Mouse (Mus musculus) stomach, embryonic 16.5 days (tissue): ENCODE data around the gene Sh3bgrl. TPM values are rescaled to one million over a fixed set of nuclear protein-coding genes. Genes with fewer than 3 reads are reported as not detected.
A peak's percentile ranks its signal among the peaks of the same experiment; 100 is the strongest.

Experiments used
- ATAC-seq: fragments of 200-750 bp; cut with Nextera tagmentation; 2 replicates; pipeline ENCODE4 v1.8.0; 2017; ENCODE audit warnings: moderate number of reproducible peaks, moderate TSS enrichment; ENCODE audit not compliant: insufficient read depth, low FRiP score
- H3K27ac ChIP-seq: fragments of 300-500 bp; sonication (generic); 2 replicates; pipeline ENCODE4 v1.5.1; 2014; ENCODE audit warnings: low read length
- H3K27me3 ChIP-seq: fragments of 300-500 bp; sonication (generic); 2 replicates; pipeline ENCODE4 v1.6.1; 2014; ENCODE audit warnings: low read length, control low read depth, mixed read lengths; ENCODE audit not compliant: control insufficient read depth, insufficient read depth
- H3K36me3 ChIP-seq: fragments of 300-500 bp; sonication (generic); 2 replicates; pipeline ENCODE4 v1.6.1; 2014; ENCODE audit warnings: low read length; ENCODE audit not compliant: control insufficient read depth, insufficient read depth
- H3K4me1 ChIP-seq: fragments of 300-500 bp; sonication (generic); 2 replicates; pipeline ENCODE4 v1.6.1; 2014; ENCODE audit warnings: low read length, control low read depth, mixed read lengths; ENCODE audit not compliant: control insufficient read depth, insufficient read depth
- H3K4me2 ChIP-seq: fragments of 300-500 bp; sonication (generic); 2 replicates; pipeline ENCODE4 v1.6.1; 2014; ENCODE audit warnings: low read depth, low read length, mixed read lengths
- H3K4me3 ChIP-seq: fragments of 300-500 bp; sonication (generic); replicated peaks from 2 replicates; pipeline ENCODE4 v1.5.1; 2014; ENCODE audit warnings: mild to moderate bottlenecking, low read length
- H3K9ac ChIP-seq: fragments of 300-500 bp; sonication (generic); 2 replicates; pipeline ENCODE4 v1.6.1; 2014; ENCODE audit warnings: low read length
- H3K9me3 ChIP-seq: fragments of 300-500 bp; sonication (generic); replicated peaks from 2 replicates; pipeline ENCODE4 v1.6.1; 2016; ENCODE audit warnings: low read length, control low read depth; ENCODE audit not compliant: control insufficient read depth
- WGBS: fragments of 180-500 bp; shearing (Covaris S2); extraction: QIAGEN DNeasy Blood & Tissue Kit; methylation state at CpG from one replicate; pipeline ENCODE4 v1.1.7; 2014; 5-methylcytosine and 5-hydroxymethylcytosine counted together
- polyA plus RNA-seq: library from polyadenylated mRNA; unstranded; fragments of >200 nt; fragmentation: Nextera tagmentation; extraction: Ambion mirVana; gene quantifications from 2 replicates; pipeline ENCODE4 v1.2.1, GENCODE M21; 2015

Gene Sh3bgrl
- polyA plus RNA-seq, 1 experiment from 2014 or later, result 141 TPM

DNA sequence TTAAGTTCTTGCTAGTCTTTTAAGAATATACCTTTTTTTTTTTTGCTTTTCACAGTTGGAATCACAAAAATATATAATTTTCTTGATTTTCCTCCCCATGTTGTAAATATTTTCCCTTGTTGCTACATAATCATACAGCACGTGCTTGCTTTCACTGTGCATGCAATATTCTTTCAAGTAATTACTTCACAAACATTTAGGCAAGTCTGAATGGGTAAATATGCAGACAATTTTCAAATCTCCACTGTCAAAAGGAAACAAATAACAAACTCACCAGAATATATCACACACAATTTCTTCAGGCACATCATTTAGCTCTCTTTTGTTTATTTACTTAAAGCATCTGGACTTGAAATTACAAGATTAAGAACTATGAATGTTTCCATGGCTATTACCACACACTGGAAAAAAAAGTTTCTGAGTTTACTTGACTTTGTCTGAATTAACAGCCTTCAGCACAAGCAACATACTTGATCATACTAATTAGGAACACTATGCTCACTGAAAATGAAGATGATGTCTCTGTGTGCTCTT lies 46.2 kb downstream of the Sh3bgrl start:
- 73% methylated on average over 1 of the region's 1 CpGs for WGBS
- Histone ChIP-seq H3K27me3 (no peaks in the 10 kb centered on the region), H3K9me3 (no peaks in the 10 kb centered on the region), H3K4me1 (no peaks in the 10 kb centered on the region), H3K4me3 (no peak overlapping the region), H3K36me3 (no peaks in the 10 kb centered on the region), H3K27ac (peak overlapping the region; percentile 64; the same call in 1 of the 2 replicates), H3K9ac (no peak overlapping the region), H3K4me2 (no peak overlapping the region)
- no peak for ATAC-seq

DNA sequence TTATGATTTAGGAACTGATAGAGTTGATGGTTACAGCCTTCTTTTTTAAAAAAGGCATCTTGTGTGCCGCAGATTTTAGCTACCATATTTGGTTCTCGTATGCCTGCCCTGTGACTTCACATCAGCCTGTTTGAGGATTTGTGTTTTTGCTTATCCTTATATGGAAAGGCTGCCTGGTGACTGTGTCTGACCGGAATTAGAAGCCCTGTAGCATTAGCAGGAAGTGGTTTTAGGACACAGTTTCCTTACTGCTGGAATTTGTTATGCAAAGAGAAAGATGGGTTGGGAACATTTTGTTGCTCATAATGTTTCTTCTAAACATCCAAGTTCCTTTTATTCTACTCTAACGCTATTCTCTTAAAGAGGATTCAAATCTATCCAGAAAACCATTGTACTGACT lies 47.1 kb downstream of the Sh3bgrl start:
- no peak overlapping the region for H3K4me3 ChIP-seq
- no peak for ATAC-seq
- no peak overlapping the region for H3K4me2 ChIP-seq
- no peaks in the 10 kb centered on the region for H3K4me1 ChIP-seq
- 40% methylated on average over 4 of the region's 4 CpGs for WGBS
- H3K9ac ChIP-seq, result no peak overlapping the region
- peak overlapping the region; percentile 64; the same call in 1 of the 2 replicates for H3K27ac ChIP-seq
- no peaks in the 10 kb centered on the region for H3K36me3 ChIP-seq
- H3K9me3 ChIP-seq, result no peaks in the 10 kb centered on the region
- H3K27me3 ChIP-seq, result no peaks in the 10 kb centered on the region

DNA sequence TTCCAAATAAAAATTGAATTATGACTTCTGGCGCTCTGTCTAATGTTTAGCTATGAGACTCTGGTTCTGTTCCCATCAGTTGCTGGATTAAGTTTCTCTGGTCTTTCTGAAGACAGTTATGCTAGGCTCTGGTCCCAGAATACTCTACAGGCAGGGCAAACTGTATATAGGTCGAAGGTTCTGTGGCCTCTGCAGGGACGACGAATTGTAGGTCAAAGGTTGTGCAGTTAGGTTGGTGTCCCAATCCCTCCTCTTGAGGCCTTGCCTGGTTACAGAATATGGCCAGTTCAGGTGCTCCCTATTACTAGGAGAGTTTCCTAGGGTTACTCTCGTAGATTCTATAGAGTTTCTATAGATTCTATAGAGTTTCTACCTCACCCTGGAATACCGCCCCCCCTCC lies 50.6 kb downstream of the Sh3bgrl start:
- Histone ChIP-seq H3K4me2 (no peak overlapping the region), H3K4me1 (no peaks in the 10 kb centered on the region), H3K9ac (no peak overlapping the region), H3K9me3 (no peaks in the 10 kb centered on the region), H3K36me3 (no peaks in the 10 kb centered on the region), H3K27ac (no peak overlapping the region), H3K27me3 (no peaks in the 10 kb centered on the region), H3K4me3 (no peak overlapping the region)
- 73% methylated on average over 6 of the region's 6 CpGs for WGBS
- ATAC-seq, result no peak

DNA sequence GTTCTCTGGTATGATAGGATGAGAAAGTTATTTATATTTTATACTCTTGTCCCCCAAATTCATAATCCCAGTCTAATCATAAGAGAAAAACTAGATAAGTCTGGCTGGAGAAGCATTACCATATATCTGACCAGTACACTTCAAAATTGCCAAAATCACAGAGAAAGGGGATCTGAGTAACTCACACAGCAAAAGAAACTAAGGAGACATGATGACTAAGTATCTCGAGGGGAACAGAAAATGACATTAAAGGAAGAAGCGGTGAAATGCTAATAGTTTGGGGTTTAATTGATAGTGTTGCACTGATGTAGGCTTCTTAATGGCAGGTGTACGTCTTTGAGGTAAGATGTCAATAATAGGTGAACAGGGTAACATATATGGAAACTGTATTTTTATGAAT lies 51.9 kb downstream of the Sh3bgrl start:
- Histone ChIP-seq H3K4me2 (no peak overlapping the region), H3K36me3 (no peaks in the 10 kb centered on the region), H3K9me3 (no peaks in the 10 kb centered on the region), H3K27ac (no peak overlapping the region), H3K4me1 (no peaks in the 10 kb centered on the region), H3K4me3 (no peak overlapping the region), H3K27me3 (no peaks in the 10 kb centered on the region), H3K9ac (no peak overlapping the region)
- WGBS, result 90% methylated on average over 3 of the region's 3 CpGs
- no peak for ATAC-seq

DNA sequence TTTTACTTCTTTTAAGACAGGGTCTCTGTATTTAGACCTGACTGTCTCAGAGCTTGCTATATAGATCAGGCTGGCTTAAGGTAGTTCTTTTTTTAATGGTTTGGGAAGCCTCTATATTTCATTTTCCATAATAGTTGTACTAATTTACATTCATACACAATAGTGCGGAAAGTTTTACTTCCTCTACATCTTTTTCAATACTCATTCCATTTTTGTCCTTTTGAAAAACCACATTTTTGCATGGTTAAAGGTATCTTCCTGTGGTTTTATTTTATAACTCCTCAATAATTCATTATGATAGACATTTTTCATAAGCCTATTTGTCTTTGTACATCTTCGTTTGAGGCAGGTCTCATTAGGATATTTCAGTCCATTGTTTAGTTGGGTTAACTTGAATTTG lies 56.1 kb downstream of the Sh3bgrl start:
- Histone ChIP-seq H3K9me3 (no peaks in the 10 kb centered on the region), H3K27ac (no peak overlapping the region), H3K9ac (no peak overlapping the region), H3K36me3 (no peaks in the 10 kb centered on the region), H3K4me3 (no peak overlapping the region), H3K4me1 (no peaks in the 10 kb centered on the region), H3K4me2 (no peak overlapping the region), H3K27me3 (no peaks in the 10 kb centered on the region)
- 87% methylated on average over 2 of the region's 2 CpGs for WGBS
- no peak for ATAC-seq

DNA sequence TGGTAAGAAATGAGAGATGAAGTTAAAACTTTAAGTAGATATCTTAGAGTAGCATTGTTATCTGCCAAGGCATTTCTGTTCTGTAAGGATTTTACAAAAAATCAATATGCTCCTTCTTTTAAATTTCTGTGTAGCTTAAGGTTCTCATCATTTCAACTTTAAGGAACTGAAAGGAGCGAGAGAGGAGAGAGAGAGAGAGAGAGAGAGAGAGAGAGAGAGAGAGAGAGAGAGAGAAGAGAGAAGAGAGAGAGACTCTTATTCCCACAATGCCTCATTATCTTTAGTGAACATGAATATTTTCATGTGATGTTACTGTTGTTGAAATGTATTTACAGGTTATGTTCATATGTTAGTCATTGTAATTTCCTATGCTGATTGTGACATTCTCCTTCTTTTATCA lies 65.2 kb downstream of the Sh3bgrl start:
- H3K9me3 ChIP-seq, result no peaks in the 10 kb centered on the region
- 65% methylated on average over 1 of the region's 1 CpGs for WGBS
- H3K4me2 ChIP-seq, result no peak overlapping the region
- no peak overlapping the region for H3K27ac ChIP-seq
- no peaks in the 10 kb centered on the region for H3K36me3 ChIP-seq
- no peaks in the 10 kb centered on the region for H3K27me3 ChIP-seq
- no peak for ATAC-seq
- H3K4me3 ChIP-seq, result no peak overlapping the region
- H3K9ac ChIP-seq, result no peak overlapping the region
- H3K4me1 ChIP-seq, result no peaks in the 10 kb centered on the region

DNA sequence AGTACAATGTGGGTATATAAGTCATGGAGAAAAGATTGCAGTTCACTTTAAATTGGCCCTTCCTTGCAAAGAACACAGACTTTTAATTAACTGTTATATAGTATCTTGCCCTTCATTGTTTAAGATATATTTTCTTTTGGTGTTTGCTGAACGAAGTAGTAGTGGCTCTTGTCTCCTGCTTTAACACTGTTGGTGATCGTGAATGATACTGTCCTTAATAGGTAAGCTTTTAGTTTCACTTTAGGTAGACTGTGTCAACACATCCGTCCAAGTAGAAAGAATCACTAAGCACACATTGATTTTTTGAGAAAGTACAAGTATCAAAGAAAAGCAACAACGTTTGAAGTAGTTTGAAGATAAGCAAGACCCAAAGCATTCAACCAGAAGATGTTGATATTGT lies 65.7 kb downstream of the Sh3bgrl start:
- H3K27ac ChIP-seq, result no peak overlapping the region
- no peak overlapping the region for H3K9ac ChIP-seq
- H3K36me3 ChIP-seq, result no peaks in the 10 kb centered on the region
- WGBS, result 66% methylated on average over 4 of the region's 4 CpGs
- no peaks in the 10 kb centered on the region for H3K27me3 ChIP-seq
- no peak for ATAC-seq
- H3K4me3 ChIP-seq, result no peak overlapping the region
- no peaks in the 10 kb centered on the region for H3K9me3 ChIP-seq
- H3K4me2 ChIP-seq, result 0 out of 2 replicates have a peak overlapping the region, but pooled peaks have one; percentile 7
- H3K4me1 ChIP-seq, result no peaks in the 10 kb centered on the region

DNA sequence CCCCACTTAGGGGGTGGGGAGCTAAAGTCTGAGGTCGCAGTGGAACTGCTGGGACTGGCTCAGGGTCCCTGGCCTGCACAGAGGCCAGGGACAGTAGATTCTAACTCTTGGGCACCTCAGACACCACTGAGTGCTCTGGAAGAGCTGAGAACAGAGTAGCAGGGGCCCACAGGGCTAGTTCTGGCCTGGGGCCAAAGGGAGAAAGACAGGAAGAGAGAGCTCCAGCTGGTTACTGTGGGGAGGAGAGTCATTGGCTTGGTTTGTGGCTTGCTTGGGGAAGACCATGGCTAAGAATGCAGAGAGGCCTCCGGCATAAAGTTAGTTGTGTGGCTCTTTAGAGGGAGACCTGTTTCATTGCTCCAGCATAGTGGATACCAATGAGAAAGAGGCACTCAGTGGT lies 79.9 kb downstream of the Sh3bgrl start:
- H3K9me3 ChIP-seq, result no peaks in the 10 kb centered on the region
- H3K27me3 ChIP-seq, result no peaks in the 10 kb centered on the region
- no peak overlapping the region for H3K4me2 ChIP-seq
- H3K4me3 ChIP-seq, result no peak overlapping the region
- H3K36me3 ChIP-seq, result no peaks in the 10 kb centered on the region
- no peak for ATAC-seq
- WGBS, result 47% methylated on average over 2 of the region's 2 CpGs
- no peak overlapping the region for H3K9ac ChIP-seq
- no peak overlapping the region for H3K27ac ChIP-seq
- peaks cover 3% of the 10 kb centered on the region; the same call in 1 of the 2 replicates for H3K4me1 ChIP-seq

DNA sequence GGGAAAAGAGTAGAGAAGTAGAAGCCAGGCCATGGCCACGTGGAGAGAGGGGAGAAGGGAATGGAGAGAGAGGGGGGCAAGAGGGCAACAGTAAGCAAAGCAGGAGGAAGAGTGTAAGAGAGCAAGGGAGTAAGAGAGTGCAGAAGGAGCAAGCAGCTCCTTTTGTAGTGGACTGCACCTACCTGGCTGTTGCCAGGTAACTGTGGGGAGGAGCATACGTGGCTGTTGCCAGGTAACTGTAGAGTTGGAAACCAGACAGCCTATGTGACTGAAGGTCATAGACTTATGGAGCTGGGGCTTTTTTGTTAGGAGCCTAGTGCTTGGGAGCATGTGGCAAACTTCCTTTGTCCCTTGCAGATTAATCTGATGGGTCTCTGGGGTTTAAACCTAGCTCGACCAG lies 80.3 kb downstream of the Sh3bgrl start:
- H3K27me3 ChIP-seq, result no peaks in the 10 kb centered on the region
- ATAC-seq, result no peak
- H3K9ac ChIP-seq, result no peak overlapping the region
- 35% methylated on average over 3 of the region's 3 CpGs for WGBS
- H3K4me1 ChIP-seq, result peaks cover 3% of the 10 kb centered on the region; the same call in 1 of the 2 replicates
- H3K9me3 ChIP-seq, result no peaks in the 10 kb centered on the region
- H3K4me2 ChIP-seq, result no peak overlapping the region
- no peak overlapping the region for H3K27ac ChIP-seq
- no peak overlapping the region for H3K4me3 ChIP-seq
- no peaks in the 10 kb centered on the region for H3K36me3 ChIP-seq
